Mouse (Mus musculus) liver, adult 2 months (tissue): ENCODE results near the gene Spata48.

Source experiments
- CTCF ChIP-seq: fragments of 200-500 bp; IDR thresholded peaks from 2 replicates; pipeline ENCODE4 v1.5.1; 2011; ENCODE audit warnings: low read depth, low read length, control low read depth
- POLR2A ChIP-seq: fragments of 200-500 bp; IDR thresholded peaks from 2 replicates; pipeline ENCODE4 v1.6.1; 2011; ENCODE audit warnings: low read length, control low read depth; ENCODE audit not compliant: insufficient read depth; ENCODE audit errors: extremely low read depth

- no peak for TF ChIP-seq CTCF
- TF ChIP-seq POLR2A: no peak
These were observed 96.8 kb downstream of the Spata48 start for GRCm38 (mm10) chr11:11558662-11559061.
